ENCODE assay signal across 15 mouse cellular contexts in genomic region chr4:72060605-72061352, GRCm38 (mm10).
DNase-seq lines count a peak whose midpoint lies in the region; ATAC-seq lines count a peak whose summit lies in the region.
"Had no signal": no experiment of that assay in that cellular context is flagged by ENCODE, and none has a peak within 500 bp of the region (broad histone marks: within the 10 kb centered on the region; RNA-seq: fewer than 3 reads in every experiment).

No protein-coding gene starts in this region.

- H3K4me3 ChIP-seq in intestine, embryonic 15.5 days (replicated peaks) = no peak overlapping the region
- H3K4me3 ChIP-seq in liver, embryonic 13.5 days (replicated peaks) = no peak overlapping the region
- H3K4me3 ChIP-seq: myocyte had no signal

- no peak overlapping the region for H3K27ac ChIP-seq in intestine, embryonic 15.5 days
- no peak overlapping the region for H3K27ac ChIP-seq in liver, embryonic 13.5 days
- H3K27ac ChIP-seq: liver, embryonic 14.5 days had no signal

- 57% methylated on average over 6 of the region's 6 CpGs for WGBS in intestine, embryonic 15.5 days
- 55% methylated on average over 6 of the region's 6 CpGs for WGBS in liver, embryonic 13.5 days (ENCODE audit: insufficient replicate concordance)

- DNase-seq in embryo, embryonic 11 days = peak; percentile 22
- DNase-seq in embryo, embryonic 10 days (ENCODE audit: low spot score) = no peak
- DNase-seq in heart, adult 9 months (ENCODE audit: low spot score in 2 of 2) = peak; percentile 6 to 14
- DNase-seq in heart, postnatal 14 days = no peak
- no peak for DNase-seq in liver, embryonic 13.5 days
- DNase-seq in spleen, postnatal 4 days (ENCODE audit: low spot score in 2 of 2) = no peak
- DNase-seq in adrenal gland, postnatal 14 days = no peak
- DNase-seq: cerebellum, postnatal 10 days; lung, postnatal 4 days; thymus, postnatal 25 days had no signal

- H3K4me1 ChIP-seq in intestine, embryonic 15.5 days (replicated peaks) = 0 out of 2 replicates have a peak, but pooled peaks cover 3% of the 10 kb centered on the region
- no peaks in the 10 kb centered on the region; the same call in 1 of the 2 replicates for H3K4me1 ChIP-seq in liver, embryonic 13.5 days (replicated peaks)

- no peaks in the 10 kb centered on the region for H3K9me3 ChIP-seq in intestine, embryonic 15.5 days
- no peaks in the 10 kb centered on the region for H3K9me3 ChIP-seq in liver, embryonic 13.5 days (replicated peaks)

- intact Hi-C loops in heart, postnatal 14 days (cut with DNase I) = loop anchor here (10.0 kb wide), 1 partner anchor 134 kb away; no protein-coding TSS in a partner anchor

- no peaks in the 10 kb centered on the region for H3K27me3 ChIP-seq in intestine, embryonic 15.5 days (replicated peaks)
- H3K27me3 ChIP-seq in liver, embryonic 13.5 days = no peaks in the 10 kb centered on the region
- H3K27me3 ChIP-seq: CH12.LX had no signal

- peak; percentile 95 for ATAC-seq in intestine, embryonic 15.5 days
- peak; percentile 31; the same call in 1 of the 2 replicates for ATAC-seq in liver, embryonic 13.5 days (ENCODE audit: low read depth)

- no peaks in the 10 kb centered on the region for H3K36me3 ChIP-seq in intestine, embryonic 15.5 days
- H3K36me3 ChIP-seq in liver, embryonic 13.5 days = no peaks in the 10 kb centered on the region

- no peak overlapping the region for H3K4me2 ChIP-seq in intestine, embryonic 15.5 days (replicated peaks)
- no peak overlapping the region for H3K4me2 ChIP-seq in liver, embryonic 13.5 days
- H3K4me2 ChIP-seq: midbrain, embryonic 11.5 days had no signal

- H3K9ac ChIP-seq in intestine, embryonic 15.5 days = no peak overlapping the region
- H3K9ac ChIP-seq in liver, embryonic 13.5 days = no peak overlapping the region
- H3K9ac ChIP-seq: liver, embryonic 14.5 days had no signal

Comparison
In these comparisons a context has a peak if more than half of its experiments do, and no peak if none do; other contexts are left out.
1. DNase-seq: peak in embryo, embryonic 11 days (single experiment) and heart, adult 9 months (2 of 2); none in embryo, embryonic 10 days (single experiment), heart, postnatal 14 days (0 of 2), liver, embryonic 13.5 days (single experiment), spleen, postnatal 4 days (0 of 2) and adrenal gland, postnatal 14 days (single experiment).